ENCODE assay signal across 22 mouse cellular contexts in genomic region chr12:79380190-79380589, GRCm38 (mm10).
"Had no signal": no experiment of that assay in that cellular context is flagged by ENCODE, and none has a peak within 500 bp of the region (broad histone marks: within the 10 kb centered on the region; RNA-seq: fewer than 3 reads in every experiment).

No protein-coding gene starts in this region.

- DNase-seq: kidney, adult 11 months; kidney, adult 8-10 months; kidney, postnatal 10 days; kidney, postnatal 36 days; liver; lung, adult 18-20 months; right cerebral cortex, adult 18-20 months; right cerebral cortex, postnatal 14 days; right cerebral cortex, postnatal 4 days; spleen, adult 18-20 months; thymus, postnatal 25 days had no signal

- H3K9ac ChIP-seq: kidney, embryonic 15.5 days; limb, embryonic 13.5 days; liver, embryonic 12.5 days; liver, embryonic 15.5 days; midbrain, embryonic 12.5 days; midbrain, embryonic 15.5 days; neural tube, embryonic 12.5 days; neural tube, embryonic 15.5 days; stomach, embryonic 15.5 days had no signal

- H3K36me3 ChIP-seq: kidney, embryonic 15.5 days; limb, embryonic 10.5 days; limb, embryonic 13.5 days; liver, embryonic 12.5 days; liver, embryonic 15.5 days; midbrain, embryonic 12.5 days; midbrain, embryonic 15.5 days; neural tube, embryonic 12.5 days; neural tube, embryonic 15.5 days; stomach, embryonic 15.5 days had no signal

- H3K27ac ChIP-seq: kidney, embryonic 15.5 days; limb, embryonic 10.5 days; limb, embryonic 13.5 days; liver, embryonic 12.5 days; liver, embryonic 15.5 days; macrophage; midbrain, embryonic 12.5 days; midbrain, embryonic 15.5 days; neural tube, embryonic 12.5 days; neural tube, embryonic 15.5 days; stomach, embryonic 15.5 days had no signal

- H3K27me3 ChIP-seq: kidney, embryonic 15.5 days; limb, embryonic 13.5 days; liver, embryonic 12.5 days; liver, embryonic 15.5 days; midbrain, embryonic 12.5 days; midbrain, embryonic 15.5 days; neural tube, embryonic 12.5 days; neural tube, embryonic 15.5 days; stomach, embryonic 15.5 days had no signal

- H3K4me1 ChIP-seq: midbrain, embryonic 15.5 days; neural tube, embryonic 12.5 days; neural tube, embryonic 15.5 days had no signal

- H3K4me3 ChIP-seq: kidney, embryonic 15.5 days; limb, embryonic 10.5 days; limb, embryonic 13.5 days; liver, embryonic 12.5 days; liver, embryonic 15.5 days; midbrain, embryonic 12.5 days; midbrain, embryonic 15.5 days; neural tube, embryonic 12.5 days; neural tube, embryonic 15.5 days; stomach, embryonic 15.5 days had no signal

- H3K9me3 ChIP-seq: kidney, embryonic 15.5 days; limb, embryonic 10.5 days; limb, embryonic 13.5 days; liver, embryonic 12.5 days; liver, embryonic 15.5 days; midbrain, embryonic 12.5 days; midbrain, embryonic 15.5 days; neural tube, embryonic 12.5 days; neural tube, embryonic 15.5 days; stomach, embryonic 15.5 days had no signal

- ATAC-seq: liver, embryonic 12.5 days; midbrain, embryonic 15.5 days had no signal

- H3K4me2 ChIP-seq: kidney, embryonic 15.5 days; limb, embryonic 13.5 days; liver, embryonic 12.5 days; liver, embryonic 15.5 days; midbrain, embryonic 12.5 days; midbrain, embryonic 15.5 days; neural tube, embryonic 12.5 days; neural tube, embryonic 15.5 days; stomach, embryonic 15.5 days had no signal
